Mouse (Mus musculus): Measurements from ENCODE around the gene Rpl7a.

Gene Rpl7a

GRCm38 (mm10) chr2:26956811-26957487, 46.4 kb downstream of the Rpl7a start:
- DNase-seq, result no peak

GRCm38 (mm10) chr2:26957488-26957859, 46.9 kb downstream of the Rpl7a start:
- no peak for DNase-seq

- peak in 1 of 2 experiments; percentile 36 for DNase-seq
Observed at GRCm38 (mm10) chr2:26960756-26961155, 50.2 kb downstream of the Rpl7a start.

All from cerebellum, postnatal 25 days (tissue).